Mouse (Mus musculus) lung, embryonic 16.5 days (tissue): ENCODE measurements around the gene Acp2. TPM values are rescaled to one million over a fixed set of nuclear protein-coding genes. Genes with fewer than 3 reads are reported as not detected.
A peak's percentile ranks its signal among the peaks of the same experiment; 100 is the strongest.

Experiments
- ATAC-seq: fragments of 200-750 bp; cut with Nextera tagmentation; 2 replicates; pipeline ENCODE4 v1.8.0; 2017; ENCODE audit warnings: low read depth, mild to moderate bottlenecking, moderate library complexity
- H3K27ac ChIP-seq: fragments of 300-500 bp; sonication (generic); 2 replicates; pipeline ENCODE4 v1.5.1; 2014; ENCODE audit warnings: mild to moderate bottlenecking, control low read depth, low read length
- H3K27me3 ChIP-seq: fragments of 300-500 bp; sonication (generic); 2 replicates; pipeline ENCODE4 v1.6.1; 2014; ENCODE audit warnings: low read depth, low read length, mixed read lengths; ENCODE audit not compliant: control insufficient read depth, insufficient read depth
- H3K36me3 ChIP-seq: fragments of 300-500 bp; sonication (generic); 2 replicates; pipeline ENCODE4 v1.6.1; 2014; ENCODE audit warnings: low read length; ENCODE audit not compliant: control insufficient read depth, insufficient read depth
- H3K4me1 ChIP-seq: fragments of 300-500 bp; sonication (generic); replicated peaks from 2 replicates; pipeline ENCODE4 v1.6.1; 2014; ENCODE audit warnings: low read length, mixed read lengths; ENCODE audit not compliant: control insufficient read depth, insufficient read depth
- H3K4me2 ChIP-seq: fragments of 300-500 bp; sonication (generic); 2 replicates; pipeline ENCODE4 v1.6.1; 2014; ENCODE audit warnings: low read depth, low read length, control low read depth
- H3K4me3 ChIP-seq: fragments of 300-500 bp; sonication (generic); 2 replicates; pipeline ENCODE4 v1.5.1; 2014; ENCODE audit warnings: mild to moderate bottlenecking, low read length, control low read depth
- H3K9ac ChIP-seq: fragments of 300-500 bp; sonication (generic); 2 replicates; pipeline ENCODE4 v1.6.1; 2014; ENCODE audit warnings: low read length, control low read depth
- H3K9me3 ChIP-seq: fragments of 300-500 bp; sonication (generic); 2 replicates; pipeline ENCODE4 v1.6.1; 2016; ENCODE audit warnings: low read length; ENCODE audit not compliant: control insufficient read depth
- WGBS: fragments of 180-500 bp; shearing (Covaris S2); extraction: QIAGEN DNeasy Blood & Tissue Kit; methylation state at CpG from one replicate; pipeline ENCODE4 v1.1.7; 2014; 5-methylcytosine and 5-hydroxymethylcytosine counted together
- polyA plus RNA-seq: library from polyadenylated mRNA; unstranded; fragments of >200 nt; fragmentation: Nextera tagmentation; extraction: Ambion mirVana; gene quantifications from 2 replicates; pipeline ENCODE4 v1.2.1, GENCODE M21; 2015

The Acp2 gene
- polyA plus RNA-seq: 32.6 and 33.3 TPM in 2 replicates

GRCm38 (mm10) chr2:91202222-91202971, at the start of gene Acp2, which contains the start of gene Nr1h3:
Gene Acp2, plus strand, starts transcription at chr2:91202885.
Gene Nr1h3, minus strand, starts transcription at chr2:91202834.
- peaks cover 10% of the 10 kb centered on the region; the same call in 1 of the 2 replicates for H3K36me3 ChIP-seq
- peak within 1 kb of the TSS; percentile 84 for H3K4me3 ChIP-seq
- H3K27me3 ChIP-seq: no peaks in the 10 kb centered on the region
- peak within 1 kb of the TSS; percentile 96 for H3K27ac ChIP-seq
- H3K4me1 ChIP-seq: peaks cover 11% of the 10 kb centered on the region; the same call in 1 of the 2 replicates
- 3% methylated on average over 28 of the region's 28 CpGs for WGBS
- peak within 1 kb of the TSS; percentile 91 for H3K9ac ChIP-seq
- ATAC-seq: peak; percentile 95
- no peaks in the 10 kb centered on the region for H3K9me3 ChIP-seq
- H3K4me2 ChIP-seq: peak within 1 kb of the TSS; percentile 69

DNA sequence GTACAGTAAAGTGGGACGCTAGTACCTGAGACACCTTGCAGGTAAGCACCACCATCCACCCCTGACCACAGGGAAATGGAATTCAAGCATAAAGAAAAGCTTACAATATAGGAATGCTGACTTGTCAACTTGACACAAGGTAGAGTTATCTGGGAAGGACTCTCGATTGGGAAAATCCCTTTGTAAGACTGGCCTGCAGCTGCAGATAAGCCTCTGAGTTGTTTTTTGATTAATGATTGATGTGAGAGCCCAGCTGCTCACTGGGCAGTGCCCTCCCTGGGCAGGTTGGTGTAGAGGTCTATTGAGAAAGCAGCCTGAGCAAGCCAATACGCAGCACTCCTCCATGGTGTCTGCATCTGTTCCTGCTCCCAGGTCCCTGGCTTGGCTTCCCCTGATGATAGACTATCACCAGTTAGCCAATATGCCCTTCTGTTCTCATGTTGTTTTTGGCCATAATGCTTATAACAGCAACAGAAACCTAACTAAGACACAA, 49.8 kb upstream of the Acp2 start:
- H3K36me3 ChIP-seq: peaks cover 6% of the 10 kb centered on the region; the same call in 1 of the 2 replicates
- 58% methylated on average over 3 of the region's 3 CpGs for WGBS
- H3K9ac ChIP-seq: no peak overlapping the region
- no peak overlapping the region for H3K27ac ChIP-seq
- no peaks in the 10 kb centered on the region for H3K4me1 ChIP-seq
- H3K4me3 ChIP-seq: no peak overlapping the region
- no peaks in the 10 kb centered on the region for H3K9me3 ChIP-seq
- no peak for ATAC-seq
- H3K4me2 ChIP-seq: no peak overlapping the region
- H3K27me3 ChIP-seq: no peaks in the 10 kb centered on the region

DNA sequence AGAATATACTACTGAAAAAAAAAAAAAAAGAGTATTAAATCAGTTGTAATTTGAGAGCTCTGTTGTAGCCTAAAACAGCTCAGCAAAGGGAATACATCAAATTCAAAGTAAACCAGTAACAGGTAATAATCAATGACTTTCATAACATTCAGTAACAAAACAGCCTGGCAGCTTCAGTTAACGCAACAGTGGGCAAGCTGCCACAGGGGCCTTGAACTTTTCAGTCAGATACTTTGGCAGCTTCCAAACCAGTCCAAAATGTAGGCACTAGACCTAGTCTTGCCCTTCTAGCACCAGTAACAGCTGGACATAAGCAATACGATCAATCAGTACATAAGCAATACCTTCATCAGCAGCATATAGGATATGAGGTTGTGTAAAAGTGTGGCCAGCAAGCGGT, 48.6 kb upstream of the Acp2 start:
- no peak overlapping the region for H3K27ac ChIP-seq
- no peaks in the 10 kb centered on the region for H3K27me3 ChIP-seq
- WGBS: 93% methylated on average over 3 of the region's 3 CpGs
- H3K4me1 ChIP-seq: no peaks in the 10 kb centered on the region
- no peak overlapping the region for H3K4me3 ChIP-seq
- no peak overlapping the region for H3K4me2 ChIP-seq
- H3K36me3 ChIP-seq: peaks cover 6% of the 10 kb centered on the region; the same call in 1 of the 2 replicates
- no peak overlapping the region for H3K9ac ChIP-seq
- no peaks in the 10 kb centered on the region for H3K9me3 ChIP-seq
- no peak for ATAC-seq

GRCm38 (mm10) chr2:91157002-91157752, 45.5 kb upstream of the Acp2 start:
- H3K4me1 ChIP-seq: peaks cover 9% of the 10 kb centered on the region; the same call in 1 of the 2 replicates
- H3K4me2 ChIP-seq: no peak overlapping the region
- H3K27ac ChIP-seq: no peak overlapping the region
- H3K9me3 ChIP-seq: no peaks in the 10 kb centered on the region
- WGBS: 41% methylated on average over 6 of the region's 6 CpGs
- H3K9ac ChIP-seq: no peak overlapping the region
- H3K27me3 ChIP-seq: no peaks in the 10 kb centered on the region
- H3K4me3 ChIP-seq: no peak overlapping the region
- peaks cover 6% of the 10 kb centered on the region; the same call in 1 of the 2 replicates for H3K36me3 ChIP-seq
- peak; percentile 69; the same call in 1 of the 2 replicates for ATAC-seq

DNA sequence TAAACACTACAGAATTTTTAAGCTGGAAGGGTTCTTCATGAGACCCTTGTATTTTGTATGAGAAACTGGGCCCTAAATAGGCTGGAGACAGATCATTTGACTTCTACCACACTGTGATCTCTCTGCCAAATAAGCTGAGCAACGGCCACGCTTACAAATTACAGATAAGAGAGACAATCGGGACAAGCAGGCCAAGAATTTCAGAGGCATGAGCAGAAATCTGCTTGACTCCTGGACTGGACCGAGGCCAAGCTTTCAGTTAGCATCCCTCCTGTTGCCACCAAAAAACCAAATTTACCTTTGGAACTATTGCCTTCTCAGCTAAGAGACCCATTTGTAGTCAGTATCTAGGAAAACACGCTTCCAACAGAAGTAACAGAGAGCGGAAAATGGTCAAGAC, 42.1 kb upstream of the Acp2 start:
- H3K27me3 ChIP-seq: no peaks in the 10 kb centered on the region
- no peak for ATAC-seq
- WGBS: 44% methylated on average over 6 of the region's 6 CpGs
- peak overlapping the region; percentile 52 for H3K27ac ChIP-seq
- no peaks in the 10 kb centered on the region for H3K9me3 ChIP-seq
- H3K9ac ChIP-seq: no peak overlapping the region
- no peak overlapping the region for H3K4me2 ChIP-seq
- peaks cover 5% of the 10 kb centered on the region; the same call in 1 of the 2 replicates for H3K36me3 ChIP-seq
- H3K4me1 ChIP-seq: peaks cover 9% of the 10 kb centered on the region; the same call in 1 of the 2 replicates
- no peak overlapping the region for H3K4me3 ChIP-seq

DNA sequence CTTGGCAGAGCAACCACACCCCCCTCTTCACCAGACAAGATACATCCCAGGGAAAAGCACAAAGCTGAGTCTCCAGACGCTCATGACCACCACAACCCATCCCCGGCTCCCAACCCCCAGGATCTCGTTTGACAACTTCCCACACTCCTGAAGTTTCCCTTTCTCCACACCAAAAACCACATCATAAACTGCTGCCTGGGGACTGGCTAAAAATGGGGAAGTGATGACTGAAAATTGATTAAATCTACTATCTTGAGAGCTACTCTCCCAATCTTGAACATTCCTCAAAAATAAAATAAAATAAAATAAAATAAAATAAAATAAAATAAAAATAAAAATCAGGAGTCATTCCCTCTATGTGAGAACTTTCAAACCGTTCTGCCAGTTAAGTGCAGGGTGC, 39.7 kb upstream of the Acp2 start:
- no peak overlapping the region for H3K27ac ChIP-seq
- no peak overlapping the region for H3K9ac ChIP-seq
- H3K9me3 ChIP-seq: no peaks in the 10 kb centered on the region
- H3K36me3 ChIP-seq: peaks cover 8% of the 10 kb centered on the region
- no peaks in the 10 kb centered on the region for H3K27me3 ChIP-seq
- no peak overlapping the region for H3K4me2 ChIP-seq
- peaks cover 9% of the 10 kb centered on the region; the same call in 1 of the 2 replicates for H3K4me1 ChIP-seq
- H3K4me3 ChIP-seq: no peak overlapping the region
- no peak for ATAC-seq
- 79% methylated on average over 4 of the region's 4 CpGs for WGBS

DNA sequence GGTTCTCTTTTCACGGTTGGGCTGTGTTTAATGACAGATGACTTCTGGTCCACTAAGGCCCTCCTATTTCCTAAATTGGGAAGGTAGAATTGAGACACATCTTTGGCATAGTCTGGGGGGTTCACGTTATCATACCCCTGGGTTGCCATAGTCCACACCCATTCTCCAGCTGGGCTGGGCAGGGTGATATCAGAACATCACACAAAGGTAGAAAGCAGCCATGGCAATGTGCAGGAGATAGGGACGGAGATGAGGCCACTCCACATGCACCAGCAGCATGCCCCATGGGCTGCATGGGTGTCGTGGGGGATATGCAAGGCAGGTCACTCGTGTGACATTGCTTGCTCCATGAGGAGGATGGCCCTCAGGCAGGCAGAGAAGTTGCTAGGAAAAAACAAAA, 39.2 kb upstream of the Acp2 start:
- no peaks in the 10 kb centered on the region for H3K27me3 ChIP-seq
- no peak overlapping the region for H3K9ac ChIP-seq
- H3K4me2 ChIP-seq: no peak overlapping the region
- H3K27ac ChIP-seq: no peak overlapping the region
- H3K9me3 ChIP-seq: no peaks in the 10 kb centered on the region
- H3K4me3 ChIP-seq: no peak overlapping the region
- peaks cover 9% of the 10 kb centered on the region; the same call in 1 of the 2 replicates for H3K4me1 ChIP-seq
- no peak for ATAC-seq
- peaks cover 8% of the 10 kb centered on the region for H3K36me3 ChIP-seq
- WGBS: 85% methylated on average over 5 of the region's 5 CpGs

GRCm38 (mm10) chr2:91164991-91165390, 37.7 kb upstream of the Acp2 start:
- Histone ChIP-seq H3K9ac (no peak overlapping the region), H3K9me3 (no peaks in the 10 kb centered on the region), H3K4me3 (no peak overlapping the region), H3K4me1 (peaks cover 7% of the 10 kb centered on the region; the same call in 1 of the 2 replicates), H3K36me3 (peaks cover 8% of the 10 kb centered on the region), H3K27me3 (no peaks in the 10 kb centered on the region), H3K27ac (no peak overlapping the region), H3K4me2 (no peak overlapping the region)
- no peak for ATAC-seq
- 77% methylated on average over 6 of the region's 6 CpGs for WGBS

GRCm38 (mm10) chr2:91167629-91168028, 35.1 kb upstream of the Acp2 start:
- Histone ChIP-seq H3K4me1 (0 out of 2 replicates have a peak, but pooled peaks cover 2% of the 10 kb centered on the region), H3K27ac (no peak overlapping the region), H3K27me3 (no peaks in the 10 kb centered on the region), H3K9me3 (no peaks in the 10 kb centered on the region), H3K4me3 (no peak overlapping the region), H3K36me3 (peaks cover 14% of the 10 kb centered on the region), H3K4me2 (no peak overlapping the region), H3K9ac (no peak overlapping the region)
- ATAC-seq: no peak
- 69% methylated on average over 4 of the region's 4 CpGs for WGBS
